Mouse (Mus musculus) heart, adult 2 months (tissue): ENCODE measurements around the gene Dtymk. TPM values are rescaled to one million over a fixed set of nuclear protein-coding genes. Genes with fewer than 3 reads are reported as not detected.
"Not testable (repeated sequence)": the region's sequence is repeated elsewhere in the genome, so short reads cannot be mapped to it uniquely, and the experiment has no call there.

Source experiments
- DNase-seq, 2 experiments: peaks; one replicate each; pipeline ENCODE4 v3.0.0; 2021
- H3K27ac ChIP-seq: fragments of 200-600 bp; 2 replicates; pipeline ENCODE4 v1.8.1; 2022
- H3K27me3 ChIP-seq: fragments of 200-500 bp; 2 replicates; pipeline ENCODE4 v1.6.1; 2012; ENCODE audit warnings: mild to moderate bottlenecking, low read length, inconsistent platforms, mixed read lengths; ENCODE audit not compliant: control insufficient read depth, insufficient read depth
- H3K36me3 ChIP-seq: fragments of 200-500 bp; 2 replicates; pipeline ENCODE4 v1.6.1; 2012; ENCODE audit warnings: low read length, inconsistent platforms; ENCODE audit not compliant: control insufficient read depth, insufficient read depth
- H3K4me1 ChIP-seq: fragments of 200-500 bp; 2 replicates; pipeline ENCODE4 v1.6.1; 2011; ENCODE audit warnings: low read length; ENCODE audit not compliant: control insufficient read depth, insufficient read depth
- H3K4me3 ChIP-seq: fragments of 200-600 bp; 2 replicates; pipeline ENCODE4 v1.8.1; 2022
- H3K79me2 ChIP-seq: fragments of 200-500 bp; replicated peaks from 2 replicates; pipeline ENCODE4 v1.6.1; 2012; ENCODE audit warnings: mild to moderate bottlenecking, inconsistent platforms, low read length, moderate library complexity, mixed read lengths; ENCODE audit not compliant: control insufficient read depth, insufficient read depth
- H3K9ac ChIP-seq: fragments of 200-500 bp; 2 replicates; pipeline ENCODE4 v1.6.1; 2012; ENCODE audit warnings: low read depth, mild to moderate bottlenecking, control low read depth, inconsistent platforms, low read length, mixed read lengths
- CTCF ChIP-seq: fragments of 200-600 bp; IDR thresholded peaks from 2 replicates; pipeline ENCODE4 v1.8.1; 2022; ENCODE audit warnings: antibody characterized with exemption, mild to moderate bottlenecking, moderate library complexity
- EP300 ChIP-seq: fragments of 200-500 bp; IDR thresholded peaks from 2 replicates; pipeline ENCODE4 v1.6.1; 2011; ENCODE audit warnings: low read depth, low read length, control low read depth; ENCODE audit not compliant: insufficient read depth
- POLR2A ChIP-seq: fragments of 200-500 bp; IDR thresholded peaks from 2 replicates; pipeline ENCODE4 v1.6.1; 2011; ENCODE audit warnings: mild to moderate bottlenecking, low read depth, low read length, control low read depth; ENCODE audit not compliant: insufficient read depth
- WGBS: fragments of 180-500 bp; shearing (Covaris S2); methylation state at CpG from one replicate; pipeline ENCODE4 v1.1.7; 2018; 5-methylcytosine and 5-hydroxymethylcytosine counted together
- intact Hi-C: fragments of 180-260 bp; cut with DNase I; formaldehyde crosslinking; loops from one replicate; pipeline ENCODE4 v1.15.1; 2025
- polyA plus RNA-seq: library from polyadenylated mRNA; depleted of rRNA; stranded (reverse); fragments of >200 nt; gene quantifications from 2 replicates; pipeline ENCODE4 v1.2.3, GENCODE M21; 2012
- total RNA-seq, 2 experiments: library from RNA; stranded (reverse); gene quantifications; 2 replicates each; pipeline ENCODE4 v1.2.3; 2021

Gene Dtymk
- total and polyA plus RNA-seq, 3 experiments = 22.2 to 23.6 (median 22.4) TPM

DNA sequence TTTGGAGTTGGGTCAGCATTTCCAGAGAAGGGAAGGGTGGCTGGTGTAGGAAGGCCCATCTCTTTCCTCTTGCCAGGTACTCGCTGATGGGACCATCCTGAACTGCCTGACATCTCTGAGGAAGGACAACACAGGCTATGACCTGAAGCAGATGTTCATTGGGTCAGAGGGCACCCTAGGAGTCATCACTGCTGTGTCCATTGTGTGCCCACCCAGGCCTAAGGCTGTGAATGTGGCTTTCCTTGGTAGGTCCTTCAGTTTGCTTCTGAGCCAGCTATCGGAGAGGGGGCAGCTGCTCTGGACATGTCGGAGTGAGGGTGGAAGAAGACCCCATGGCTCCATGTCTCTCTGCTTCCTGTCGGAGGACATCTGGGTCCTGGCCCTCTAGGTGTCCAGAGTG is 33.5 kb upstream of the Dtymk start:
- no peaks in the 10 kb centered on the region for H3K27me3 ChIP-seq
- WGBS = 94% methylated on average over 4 of the region's 4 CpGs
- intact Hi-C loops = loop anchor here (10.0 kb wide), 2 partner anchors 80 to 240 kb away; partner anchors contain the start of gene Gal3st2b

DNA sequence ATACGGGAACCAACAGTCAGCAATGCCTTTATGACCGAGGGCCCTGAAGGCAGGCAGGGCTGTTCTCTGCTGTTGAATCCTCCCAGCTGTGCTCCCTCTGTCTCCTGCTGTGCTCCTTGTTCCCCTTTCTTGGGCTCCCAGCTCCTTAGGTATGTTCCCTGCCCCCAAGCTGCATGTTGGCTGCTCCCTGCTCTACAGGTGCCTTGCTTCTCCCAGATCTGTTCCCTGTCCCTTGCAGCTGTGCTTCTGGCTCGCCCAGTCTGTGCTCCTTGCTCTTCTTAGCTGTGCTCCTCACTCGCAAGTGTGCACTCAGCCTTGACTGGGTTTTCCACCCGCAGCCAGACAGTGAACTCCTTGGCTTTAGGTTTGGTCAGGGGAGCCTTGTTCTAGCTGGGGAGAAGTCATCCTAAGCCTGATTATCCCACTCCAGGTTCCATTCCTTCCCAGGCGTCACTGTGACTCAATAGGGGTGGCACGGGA is 33.0 kb upstream of the Dtymk start:
- no peak overlapping the region for H3K9ac ChIP-seq

More for the DNA sequence above, 33.5 kb upstream of the Dtymk start:
- Histone ChIP-seq H3K36me3 (no peaks in the 10 kb centered on the region), H3K4me1 (no peaks in the 10 kb centered on the region), H3K27ac (no peak overlapping the region), H3K9ac (no peak overlapping the region), H3K4me3 (no peak overlapping the region), H3K79me2 (no peaks in the 10 kb centered on the region)
- DNase-seq = no peak
- TF ChIP-seq CTCF = no peak
- TF ChIP-seq EP300 = no peak
- TF ChIP-seq POLR2A = no peak

DNA sequence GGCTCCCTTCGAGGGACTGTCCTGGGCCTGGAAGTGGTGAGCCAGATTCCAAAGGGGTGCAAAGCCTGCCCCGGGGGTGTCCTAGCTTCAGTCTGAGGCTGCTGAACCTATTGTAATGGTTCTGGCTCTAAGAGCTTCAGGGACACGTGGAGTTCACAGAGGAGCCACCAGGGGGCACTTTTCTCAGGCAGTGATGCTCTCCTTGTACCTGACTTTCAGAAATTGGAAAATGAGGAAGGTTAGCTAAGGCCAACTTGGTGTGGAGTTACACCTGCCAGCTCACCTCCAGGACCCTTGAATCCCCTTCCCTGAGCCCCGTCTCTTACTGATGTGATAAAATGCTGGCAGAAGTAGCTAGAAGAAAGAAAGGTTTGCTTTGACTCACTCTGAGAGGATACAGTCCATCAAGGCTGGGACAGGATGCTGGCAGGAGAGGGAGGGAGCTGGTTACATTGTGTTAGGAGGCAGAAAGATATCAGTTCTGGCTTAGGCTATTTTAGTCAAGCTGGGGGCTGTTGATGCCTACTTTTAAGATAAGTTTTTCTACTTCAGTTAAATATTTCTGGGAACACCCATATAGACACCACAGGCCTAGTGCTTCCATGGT is 31.1 kb upstream of the Dtymk start:
- WGBS = 61% methylated on average over 3 of the region's 4 CpGs
- H3K4me1 ChIP-seq, DNase-seq, H3K4me3 ChIP-seq, H3K79me2 ChIP-seq, H3K9ac ChIP-seq, H3K36me3 ChIP-seq, H3K27ac ChIP-seq, H3K27me3 ChIP-seq: not testable (repeated sequence)
- peak; percentile 52 for TF ChIP-seq CTCF
- intact Hi-C loops = loop anchor here (10.0 kb wide), 2 partner anchors 82 to 242 kb away; partner anchors contain the start of gene Gal3st2b

More for the DNA sequence above, 33.0 kb upstream of the Dtymk start:
- intact Hi-C loops = loop anchor here (10.0 kb wide), 2 partner anchors 80 to 240 kb away; partner anchors contain the start of gene Gal3st2b
- H3K27me3 ChIP-seq = no peaks in the 10 kb centered on the region
- no peak for TF ChIP-seq CTCF
- TF ChIP-seq EP300 = no peak
- TF ChIP-seq POLR2A = no peak
- no peaks in the 10 kb centered on the region for H3K4me1 ChIP-seq
- H3K27ac ChIP-seq = no peak overlapping the region
- H3K79me2 ChIP-seq = no peaks in the 10 kb centered on the region
- H3K36me3 ChIP-seq = no peaks in the 10 kb centered on the region
- WGBS = 84% methylated on average over 7 of the region's 7 CpGs
- H3K4me3 ChIP-seq = no peak overlapping the region
- no peak for DNase-seq

DNA sequence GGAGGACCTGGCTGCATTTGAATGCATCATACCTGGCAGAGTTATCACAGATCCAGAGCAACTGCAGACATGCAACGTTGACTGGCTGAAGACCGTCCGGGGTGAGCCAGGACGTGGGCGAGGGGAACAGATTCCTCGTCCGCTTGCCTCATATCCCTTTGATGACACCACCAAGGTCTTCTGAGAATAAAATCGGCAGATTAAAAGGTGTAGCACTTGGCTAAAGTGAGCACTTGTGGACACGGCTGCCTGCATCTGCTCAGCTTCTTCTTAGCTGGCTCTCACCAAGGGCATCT is 24.8 kb upstream of the Dtymk start:
- Histone ChIP-seq H3K4me3 (no peak overlapping the region), H3K79me2 (no peaks in the 10 kb centered on the region), H3K36me3 (no peaks in the 10 kb centered on the region), H3K27ac (no peak overlapping the region), H3K4me1 (peaks cover 3% of the 10 kb centered on the region), H3K27me3 (no peaks in the 10 kb centered on the region), H3K9ac (no peak overlapping the region)
- no peak for TF ChIP-seq POLR2A
- TF ChIP-seq EP300 = no peak
- no peak for TF ChIP-seq CTCF
- intact Hi-C loops = no loop called here
- DNase-seq = no peak
- 88% methylated on average over 9 of the region's 9 CpGs for WGBS

DNA sequence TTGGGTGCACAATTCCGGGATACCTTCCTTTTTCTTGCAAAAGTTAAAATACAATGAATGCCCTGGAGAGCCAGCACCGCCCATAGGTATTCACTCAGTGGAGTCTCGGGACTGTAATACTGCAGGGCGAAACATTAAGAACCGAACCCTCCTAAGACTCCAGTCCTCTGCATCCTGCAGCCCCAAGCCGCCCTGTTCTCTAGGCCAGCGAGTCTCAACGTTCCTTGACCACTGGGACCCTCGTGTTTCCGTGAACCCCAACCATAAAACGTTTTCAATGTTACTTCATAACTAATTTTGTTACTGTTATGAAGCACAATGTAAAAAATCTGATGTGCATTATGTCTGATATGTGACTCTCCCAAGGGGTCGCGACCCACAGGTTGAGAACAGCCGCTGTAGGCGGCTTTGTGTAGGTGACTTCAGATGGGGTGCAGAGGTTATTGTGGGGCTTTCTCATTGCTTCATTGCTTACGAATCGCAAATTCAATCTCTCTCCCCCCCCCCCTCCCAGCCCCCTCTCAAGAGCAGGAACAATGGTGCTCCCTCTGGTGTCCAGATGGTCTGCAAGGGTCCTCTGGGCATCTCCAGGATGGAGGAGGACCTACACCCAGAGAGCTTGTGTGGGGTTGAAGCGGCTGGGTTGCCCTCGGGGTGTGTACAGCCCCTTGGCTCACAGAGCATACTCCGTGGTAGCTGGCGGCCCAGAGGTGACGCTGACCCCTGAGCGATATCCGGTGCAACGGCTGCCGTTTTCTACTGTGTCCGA is 24.2 kb upstream of the Dtymk start:
- peak overlapping the region; percentile 91 for H3K27ac ChIP-seq
- H3K27me3 ChIP-seq = no peaks in the 10 kb centered on the region

DNA sequence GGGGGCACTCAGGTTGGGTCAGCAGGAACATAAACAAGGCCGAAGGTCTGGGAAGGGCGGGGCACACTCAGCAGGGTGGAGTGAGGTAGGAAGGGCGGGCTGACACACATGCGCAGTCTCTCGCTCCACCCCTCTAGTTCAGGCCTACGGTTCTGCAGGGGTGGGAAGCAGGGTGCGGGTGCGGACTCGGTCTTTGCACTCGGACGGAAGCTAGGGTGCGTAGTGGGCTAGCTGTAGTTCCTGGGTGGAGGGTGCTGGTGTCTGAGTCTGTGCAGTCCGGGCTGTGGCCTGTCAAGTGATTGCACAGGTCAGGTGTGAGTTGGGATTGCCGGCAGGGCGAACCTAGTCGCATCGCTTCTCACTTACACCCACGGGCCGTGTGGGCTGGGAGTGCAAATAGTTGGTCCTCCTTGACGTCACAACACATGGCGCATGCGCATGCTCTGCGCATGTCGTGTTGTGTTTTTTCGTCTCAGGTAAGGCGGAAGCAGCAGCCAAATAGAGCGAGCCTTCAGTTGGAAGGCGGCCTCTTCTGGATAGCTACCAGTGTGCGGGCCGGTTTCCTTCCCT is 23.5 kb upstream of the Dtymk start:
- Histone ChIP-seq H3K9ac (peak overlapping the region; percentile 67), H3K36me3 (no peaks in the 10 kb centered on the region), H3K27ac (peak overlapping the region; percentile 91), H3K4me3 (peak overlapping the region; percentile 65), H3K79me2 (no peaks in the 10 kb centered on the region), H3K27me3 (no peaks in the 10 kb centered on the region), H3K4me1 (peaks cover 3% of the 10 kb centered on the region)
- WGBS = 1% methylated on average over 30 of the region's 30 CpGs
- peak; percentile 94 to 96 for DNase-seq
- intact Hi-C loops = no loop called here
- peak; percentile 39 for TF ChIP-seq CTCF
- TF ChIP-seq POLR2A = peak; percentile 99
- peak; percentile 43; the same call in 1 of the 2 replicates for TF ChIP-seq EP300

More for the DNA sequence above, 24.2 kb upstream of the Dtymk start:
- DNase-seq = peak in 1 of 2 experiments; percentile 41
- 44% methylated on average over 27 of the region's 27 CpGs for WGBS
- Histone ChIP-seq H3K79me2 (no peaks in the 10 kb centered on the region), H3K9ac (peak overlapping the region; percentile 67), H3K4me1 (peaks cover 3% of the 10 kb centered on the region), H3K4me3 (peak overlapping the region; percentile 65), H3K36me3 (no peaks in the 10 kb centered on the region)
- intact Hi-C loops = no loop called here
- TF ChIP-seq CTCF = no peak
- no peak for TF ChIP-seq POLR2A
- no peak for TF ChIP-seq EP300
